In the genomic region with DNA sequence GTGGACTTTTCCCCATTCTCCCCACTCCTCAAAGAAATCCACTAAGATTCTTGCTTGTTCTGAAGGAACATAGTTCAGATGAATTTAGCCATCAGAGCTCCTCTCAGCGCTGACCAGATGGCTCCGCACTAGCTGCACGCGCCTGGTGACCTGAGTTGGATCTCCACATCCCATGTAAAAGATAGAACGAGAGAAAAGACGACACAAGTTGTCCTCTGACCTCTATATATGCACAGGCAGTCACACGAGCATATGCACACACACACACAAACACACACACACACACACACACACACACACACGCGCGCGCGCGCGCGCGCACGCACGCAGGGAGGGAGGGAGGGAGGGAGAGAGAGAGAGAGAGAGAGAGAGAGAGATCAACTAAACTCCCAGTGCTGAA, we compare ENCODE assay signal across 8 mouse cellular contexts.
DNase-seq lines count a peak whose midpoint lies in the region; ATAC-seq and TF ChIP-seq lines count a peak whose summit lies in the region.

No protein-coding gene starts in this region.

- TF ChIP-seq CTCF in olfactory bulb, adult 2 months (IDR thresholded peaks at IDR 0.05; ENCODE audit: insufficient read depth, low read depth, low read length), result no peak

- H3K4me1 ChIP-seq in lung, embryonic 16.5 days (replicated peaks; ENCODE audit: control insufficient read depth, insufficient read depth, low read length), result 0 out of 2 replicates have a peak, but pooled peaks cover 3% of the 10 kb centered on the region
- H3K4me1 ChIP-seq in heart, embryonic 14.5 days (ENCODE audit: control insufficient read depth in 2 of 2, insufficient read depth in 2 of 2, low read length in 2 of 2), result peaks cover 2 to 6% of the 10 kb centered on the region in 2 experiments; a peak in 2 of 4 replicates
- H3K4me1 ChIP-seq in limb, embryonic 11.5 days (ENCODE audit: control insufficient read depth, insufficient read depth, low read length), result no peaks in the 10 kb centered on the region
- H3K4me1 ChIP-seq in olfactory bulb, adult 2 months (ENCODE audit: control insufficient read depth, insufficient read depth, low read length), result no peaks in the 10 kb centered on the region

- H3K9me3 ChIP-seq in lung, embryonic 16.5 days (ENCODE audit: control insufficient read depth, low read length), result no peaks in the 10 kb centered on the region
- H3K9me3 ChIP-seq in heart, embryonic 14.5 days (ENCODE audit: control insufficient read depth, low read length), result no peaks in the 10 kb centered on the region
- no peaks in the 10 kb centered on the region for H3K9me3 ChIP-seq in limb, embryonic 11.5 days (ENCODE audit: control insufficient read depth, low read length)

- ATAC-seq in lung, embryonic 16.5 days (ENCODE audit: low read depth), result peak; percentile 74
- ATAC-seq in heart, embryonic 14.5 days (ENCODE audit: insufficient number of reproducible peaks, insufficient read depth, low FRiP score, low read depth), result peak; percentile 64
- peak; percentile 75 for ATAC-seq in limb, embryonic 11.5 days (ENCODE audit: insufficient number of reproducible peaks, low FRiP score, low TSS enrichment, low read depth)

- peak overlapping the region; percentile 57 for H3K4me3 ChIP-seq in lung, embryonic 16.5 days (ENCODE audit: low read length)
- H3K4me3 ChIP-seq in heart, embryonic 14.5 days (ENCODE audit: control insufficient read depth in 1 of 2, insufficient read depth in 1 of 2, low read depth in 1 of 2, low read length in 2 of 2), result peak overlapping the region; percentile 51 to 54
- peak overlapping the region; percentile 43 for H3K4me3 ChIP-seq in limb, embryonic 11.5 days (ENCODE audit: low read depth, low read length)
- peak overlapping the region; percentile 51 for H3K4me3 ChIP-seq in olfactory bulb, adult 2 months (ENCODE audit: insufficient read depth, low read depth, low read length)

- no peak for TF ChIP-seq POLR2A in olfactory bulb, adult 2 months (IDR thresholded peaks at IDR 0.05; ENCODE audit: insufficient read depth, low read depth, low read length)

- no peaks in the 10 kb centered on the region for H3K27me3 ChIP-seq in lung, embryonic 16.5 days (ENCODE audit: control insufficient read depth, insufficient read depth, low read depth, low read length)
- H3K27me3 ChIP-seq in heart, embryonic 14.5 days (ENCODE audit: control insufficient read depth, insufficient read depth, low read length), result no peaks in the 10 kb centered on the region
- no peaks in the 10 kb centered on the region for H3K27me3 ChIP-seq in limb, embryonic 11.5 days (ENCODE audit: control insufficient read depth, insufficient read depth, low read length)

- H3K4me2 ChIP-seq in lung, embryonic 16.5 days (ENCODE audit: low read depth, low read length), result peak overlapping the region; percentile 64
- peak overlapping the region; percentile 81 for H3K4me2 ChIP-seq in heart, embryonic 14.5 days (ENCODE audit: low read length)
- H3K4me2 ChIP-seq in limb, embryonic 11.5 days (ENCODE audit: low read depth, severe bottlenecking), result peak overlapping the region; percentile 61

- H3K27ac ChIP-seq in lung, embryonic 16.5 days (ENCODE audit: low read length), result peak overlapping the region; percentile 85
- peak overlapping the region; percentile 74 to 85 for H3K27ac ChIP-seq in heart, embryonic 14.5 days (replicated peaks in 1 of 2; ENCODE audit: control insufficient read depth in 1 of 2, insufficient read depth in 1 of 2, low read depth in 2 of 2, low read length in 2 of 2)
- H3K27ac ChIP-seq in limb, embryonic 11.5 days (replicated peaks; ENCODE audit: low read depth, low read length), result peak overlapping the region; percentile 76; the same call in 1 of the 2 replicates
- peak overlapping the region; percentile 81 for H3K27ac ChIP-seq in olfactory bulb, adult 2 months (ENCODE audit: insufficient read depth, low read depth, low read length)

- no peak for DNase-seq in lung, postnatal 36 days
- DNase-seq in cerebellum, postnatal 14 days, result peak; percentile 59 to 71
- peak; percentile 73 for DNase-seq in limb, embryonic 11.5 days (ENCODE audit: low spot score)
- DNase-seq in left cerebral cortex, adult 11 months (ENCODE audit: low spot score), result no peak
- no peak for DNase-seq in thymus, postnatal 14 days

- no peaks in the 10 kb centered on the region for H3K36me3 ChIP-seq in lung, embryonic 16.5 days (ENCODE audit: control insufficient read depth, insufficient read depth, low read length)
- no peaks in the 10 kb centered on the region for H3K36me3 ChIP-seq in heart, embryonic 14.5 days (ENCODE audit: control insufficient read depth, insufficient read depth, low read length)
- no peaks in the 10 kb centered on the region for H3K36me3 ChIP-seq in limb, embryonic 11.5 days (ENCODE audit: control insufficient read depth, insufficient read depth, low read length)

- under 1% methylated on average over 18 of the region's 18 CpGs for WGBS in lung, embryonic 16.5 days
- WGBS in heart, embryonic 14.5 days, result 0% methylated on average over 18 of the region's 18 CpGs
- 0% methylated on average over 18 of the region's 18 CpGs for WGBS in limb, embryonic 11.5 days
- WGBS in olfactory bulb, adult 2 months, result 1% methylated on average over 18 of the region's 18 CpGs

- H3K9ac ChIP-seq in lung, embryonic 16.5 days (ENCODE audit: low read length), result peak overlapping the region; percentile 59; the same call in 1 of the 2 replicates
- H3K9ac ChIP-seq in heart, embryonic 14.5 days (ENCODE audit: low read length), result peak overlapping the region; percentile 71
- H3K9ac ChIP-seq in limb, embryonic 11.5 days (ENCODE audit: low read length), result peak overlapping the region; percentile 50; the same call in 1 of the 2 replicates

Comparison
In these comparisons a context has a peak if more than half of its experiments do, and no peak if none do; other contexts are left out.
1. DNase-seq: peak in cerebellum, postnatal 14 days (2 of 2) and limb, embryonic 11.5 days (single experiment); none in lung, postnatal 36 days (single experiment), left cerebral cortex, adult 11 months (single experiment) and thymus, postnatal 14 days (single experiment).
2. Peak in every context shown above with its lines, with median percentiles within 50 percentile points of each other: ATAC-seq, H3K27ac ChIP-seq, H3K4me2 ChIP-seq, H3K4me3 ChIP-seq and H3K9ac ChIP-seq.